Mouse (Mus musculus): ENCODE data around the gene Nrn1.

Nrn1 gene

DNA sequence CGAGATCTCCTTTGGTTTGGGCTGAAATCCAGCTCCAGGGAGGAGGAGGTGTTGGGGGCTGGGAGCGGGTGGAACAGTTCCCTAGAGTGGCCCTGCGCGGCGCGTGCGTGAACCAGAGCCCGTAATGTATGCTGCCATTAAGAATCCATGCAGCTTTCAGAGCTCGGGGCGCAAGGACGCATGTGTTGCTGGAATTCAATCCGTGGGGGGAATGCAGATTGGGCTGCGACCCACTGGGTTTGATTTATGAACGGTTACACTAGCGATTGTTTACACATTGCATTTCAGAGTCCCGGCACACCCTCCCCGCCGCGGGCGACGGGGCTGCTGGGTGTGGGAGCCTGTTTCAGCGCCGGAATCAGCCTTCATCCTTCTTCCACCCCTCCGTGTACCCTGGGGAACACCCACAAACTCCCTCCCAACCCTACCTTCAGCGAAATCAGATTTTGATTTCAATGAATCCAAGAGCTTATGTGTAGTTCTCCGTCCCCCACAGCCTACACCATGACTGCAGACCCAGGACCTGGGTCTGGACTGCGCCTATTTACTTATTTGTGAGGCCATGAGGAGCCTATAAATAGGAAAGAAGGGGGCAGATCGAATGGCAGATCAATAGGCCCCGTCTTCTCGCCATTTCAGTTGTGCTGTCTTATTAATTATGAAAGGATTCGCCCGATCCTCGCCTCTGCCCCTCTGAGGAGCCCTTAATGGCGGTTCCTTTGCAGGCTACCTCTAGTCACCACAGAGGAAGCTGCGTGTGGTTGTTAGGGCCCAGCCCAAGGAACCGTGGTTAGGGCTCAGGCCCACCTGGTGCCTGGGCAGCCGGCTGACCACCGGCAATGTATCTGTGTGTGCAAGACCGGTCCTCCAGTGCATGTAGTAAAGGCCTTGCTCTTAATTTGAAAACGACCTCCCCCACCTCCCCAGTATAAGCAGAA lies 10.1 kb downstream of the Nrn1 start:
- no peak for DNase-seq (ENCODE audit: low spot score in 2 of 2)

DNA sequence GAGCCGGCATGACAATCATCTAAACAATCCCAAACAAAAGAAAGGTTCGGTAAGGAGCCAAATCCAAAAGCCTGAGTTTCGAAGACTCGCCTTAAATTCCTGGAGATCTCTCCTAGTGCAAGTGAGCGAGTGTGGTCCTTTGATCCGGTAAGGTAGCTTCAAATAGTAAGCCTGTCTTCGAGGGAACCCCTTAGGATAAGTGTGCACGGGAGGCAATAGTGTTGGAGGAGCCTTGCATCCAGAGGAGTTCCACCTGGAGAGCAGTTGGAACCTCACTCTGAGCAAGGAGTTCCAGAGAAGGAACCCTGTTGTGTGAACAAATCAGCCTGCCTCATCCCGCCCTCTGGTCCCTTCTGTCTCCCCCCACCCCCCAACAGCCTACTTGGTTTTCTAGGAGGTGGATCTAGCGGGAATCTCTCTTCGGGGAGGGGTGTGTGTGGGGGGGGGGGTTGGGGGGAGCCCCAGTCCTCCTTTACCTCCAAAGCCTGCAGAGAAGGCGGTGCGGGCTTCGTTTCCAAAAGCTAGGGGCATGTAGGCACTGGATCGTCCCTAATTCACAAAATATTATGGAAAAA lies 11.1 kb downstream of the Nrn1 start:
- DNase-seq (ENCODE audit: low spot score in 2 of 2), result no peak

DNA sequence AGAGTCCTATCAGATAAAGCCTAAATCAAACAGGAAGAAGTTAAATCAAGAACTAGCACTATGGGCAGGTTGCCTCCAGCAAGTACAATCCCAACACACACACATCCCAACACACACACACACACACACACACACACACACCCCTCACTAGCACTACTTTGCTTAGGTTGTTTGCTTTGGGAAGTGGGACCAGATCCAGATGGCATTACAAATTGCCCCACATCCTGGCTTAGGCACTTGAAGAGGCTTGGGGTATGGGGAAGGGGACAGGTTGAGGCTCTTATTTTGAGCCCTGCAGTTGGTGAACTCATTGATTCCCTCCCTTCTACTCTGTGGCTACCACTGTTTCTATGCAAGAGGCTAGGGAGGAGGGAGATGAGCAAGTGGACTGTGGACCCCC lies 12.6 kb downstream of the Nrn1 start:
- no peak for DNase-seq (ENCODE audit: low spot score in 2 of 2)

DNA sequence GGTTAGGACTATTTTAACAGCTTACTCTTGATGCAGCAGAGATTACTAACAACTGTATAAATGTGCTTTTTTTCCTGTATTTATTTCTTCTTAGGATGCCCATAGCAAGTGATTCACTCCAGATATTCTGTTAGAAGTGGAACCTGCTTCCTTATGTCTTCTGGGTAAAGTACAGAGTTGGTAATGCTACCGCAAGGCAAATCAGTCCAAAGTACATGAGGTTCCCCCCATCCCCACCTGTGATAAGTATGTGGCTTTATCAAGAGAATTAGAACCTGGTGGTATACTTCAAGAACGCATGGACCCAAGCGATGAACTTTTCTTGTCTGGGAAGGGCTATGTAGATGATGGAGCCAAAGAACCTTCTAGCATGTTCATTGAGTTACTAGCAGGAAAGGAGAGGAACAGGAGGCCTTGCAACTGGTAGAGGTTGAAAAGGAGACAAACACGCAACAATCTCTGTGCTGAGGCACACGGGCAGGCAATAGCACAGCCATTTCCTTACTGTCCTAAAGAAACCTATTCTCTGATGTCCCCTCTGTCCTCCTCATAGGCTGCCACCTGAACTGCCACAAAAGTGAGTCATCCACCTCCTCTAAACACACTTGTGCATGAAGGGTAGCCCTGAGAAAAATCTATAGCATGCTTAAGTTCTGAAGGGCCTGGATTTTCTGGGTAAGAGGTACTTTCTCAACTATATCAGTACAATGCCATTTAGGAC lies 14.5 kb downstream of the Nrn1 start:
- no peak for DNase-seq (ENCODE audit: low spot score in 2 of 2)

DNA sequence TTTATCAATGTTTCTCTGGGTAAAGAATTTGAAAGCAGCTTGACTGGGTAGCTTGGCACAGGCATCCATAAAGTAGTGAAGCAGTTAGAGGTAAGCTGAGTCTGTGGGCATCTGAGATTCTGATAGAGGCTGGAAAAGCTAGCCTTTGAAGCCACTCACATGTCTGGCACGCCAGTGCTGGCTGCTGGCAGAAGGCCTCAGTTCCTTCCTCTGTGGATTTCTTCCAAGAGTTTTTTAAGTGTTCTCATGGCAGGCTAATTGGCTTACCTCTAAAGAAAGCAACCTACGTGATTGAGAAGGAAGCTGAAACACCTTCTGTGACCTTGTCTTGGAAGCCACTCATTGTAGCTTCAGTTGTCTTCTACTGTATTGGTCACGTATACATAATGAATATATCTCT lies 17.6 kb downstream of the Nrn1 start:
- DNase-seq (ENCODE audit: low spot score in 2 of 2), result no peak

DNA sequence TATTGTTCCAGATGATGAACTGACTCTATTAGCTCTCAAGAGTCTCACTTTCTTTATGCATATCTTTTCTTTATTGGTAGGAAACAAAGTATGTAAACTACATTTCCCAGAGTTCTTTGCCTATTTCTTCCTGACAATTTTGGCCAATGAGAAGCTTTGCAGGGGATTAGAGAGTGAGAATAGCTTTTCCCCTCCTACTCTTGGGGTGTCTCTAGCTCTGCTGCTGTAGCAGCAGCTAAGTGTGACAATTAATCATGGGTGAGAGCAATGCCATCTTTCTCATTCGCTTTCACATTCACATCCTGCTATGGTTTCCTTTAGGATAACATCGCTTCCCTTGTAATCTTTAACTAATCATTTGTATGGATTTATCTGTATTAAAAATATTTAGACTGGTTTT lies 18.2 kb downstream of the Nrn1 start:
- DNase-seq (ENCODE audit: low spot score in 2 of 2), result no peak

DNA sequence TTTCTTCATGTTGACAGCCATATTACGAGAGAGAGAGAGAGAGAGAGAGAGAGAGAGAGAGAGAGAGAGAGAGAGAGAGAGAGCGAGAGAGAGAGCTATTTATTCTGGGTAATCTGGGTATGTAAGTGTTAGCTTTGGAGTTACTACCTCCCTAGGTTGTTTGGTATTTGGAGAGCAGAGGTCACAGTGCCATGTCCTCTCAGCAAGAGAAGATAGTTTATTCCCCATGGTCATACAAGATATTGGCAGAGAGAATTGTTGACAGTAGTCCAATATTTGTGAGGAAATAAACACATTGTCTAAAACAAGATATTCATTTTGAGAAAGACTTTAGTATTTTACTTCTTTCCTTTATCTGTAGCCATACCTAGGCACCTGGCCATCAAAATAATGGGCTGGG lies 20.8 kb downstream of the Nrn1 start:
- DNase-seq (ENCODE audit: low spot score in 2 of 2), result no peak

DNA sequence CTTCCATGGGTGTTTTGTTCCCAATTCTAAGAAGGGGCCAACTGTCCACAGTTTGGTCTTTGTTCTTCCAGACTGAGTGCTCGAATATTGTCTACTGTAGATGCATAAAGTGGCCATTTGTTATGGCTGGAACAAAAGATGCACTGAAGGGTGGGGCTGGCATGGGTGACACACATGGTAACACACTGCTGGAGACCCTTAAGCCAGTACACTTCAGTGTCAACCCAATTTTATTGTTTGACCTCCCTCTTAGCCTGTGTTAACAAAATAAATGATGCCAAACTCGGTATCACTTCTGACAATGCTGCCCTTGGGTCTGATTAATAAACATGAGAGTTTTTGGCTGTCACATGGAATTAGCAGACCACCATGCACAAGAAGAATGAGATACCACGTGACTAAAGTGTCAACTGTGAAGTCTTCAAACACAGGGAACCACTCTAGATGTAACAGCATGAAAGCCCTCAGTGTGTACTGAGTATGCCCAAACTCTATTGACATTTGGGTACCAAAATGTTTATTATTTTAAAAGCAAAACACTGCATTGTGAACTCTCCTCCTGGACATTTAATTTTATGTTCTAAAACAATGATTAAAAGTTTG lies 27.7 kb downstream of the Nrn1 start:
- DNase-seq (ENCODE audit: low spot score in 2 of 2), result no peak

DNA sequence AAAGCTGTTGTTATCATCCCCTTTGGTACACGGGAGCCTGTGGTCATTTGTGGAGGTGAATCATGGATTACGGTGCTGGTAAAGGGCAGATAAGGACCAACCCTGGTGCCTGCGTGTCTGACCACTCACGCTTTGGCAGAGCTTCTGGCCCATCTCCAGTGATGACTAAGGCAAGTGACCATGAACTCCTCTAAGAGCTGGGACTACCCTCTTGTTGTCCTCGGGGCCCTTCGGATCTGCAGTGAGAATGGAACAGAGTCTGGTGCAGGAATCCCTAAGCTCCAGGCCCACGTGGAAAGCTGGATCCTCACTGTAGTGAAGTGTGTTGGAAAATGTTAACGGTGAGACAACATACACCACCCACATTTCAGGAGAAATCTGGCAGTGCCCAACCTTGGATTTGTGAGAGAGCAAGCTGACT lies 38.6 kb downstream of the Nrn1 start:
- DNase-seq (ENCODE audit: low spot score in 2 of 2), result no peak

DNA sequence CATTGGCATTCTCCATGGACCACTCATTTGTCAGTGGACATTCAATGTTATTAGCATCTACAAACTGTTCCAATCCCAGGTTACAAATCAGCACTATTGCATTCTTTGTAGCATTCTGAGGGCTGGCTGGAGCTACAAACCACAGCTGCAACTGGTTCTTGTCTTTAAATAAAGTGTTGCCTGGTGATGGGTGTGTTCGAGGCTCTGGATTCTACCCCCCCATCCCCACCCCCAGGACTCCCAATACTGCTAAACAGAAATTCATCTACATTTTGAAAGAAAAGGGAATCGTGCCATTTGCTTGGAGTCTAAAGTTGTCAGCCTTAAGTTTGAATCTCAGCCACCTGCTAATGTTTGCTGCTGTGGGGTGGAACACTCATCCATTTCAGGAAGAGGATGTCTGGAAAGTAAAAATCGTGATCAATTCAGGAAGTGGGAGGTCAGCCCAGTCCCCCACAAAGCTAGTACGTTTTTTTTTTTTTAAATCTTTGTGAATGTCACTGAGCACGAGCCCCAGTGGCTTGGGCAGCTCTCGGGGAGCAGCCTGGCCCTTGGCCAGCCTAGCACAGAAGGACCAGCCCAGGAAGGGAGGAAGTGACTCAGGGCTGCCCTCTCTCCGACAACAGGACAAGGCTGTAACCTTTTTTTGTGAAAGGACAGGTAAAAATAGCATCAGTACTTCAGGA lies 39.3 kb downstream of the Nrn1 start:
- peak in 1 of 2 experiments; percentile 14 for DNase-seq (ENCODE audit: low spot score in 2 of 2)

DNA sequence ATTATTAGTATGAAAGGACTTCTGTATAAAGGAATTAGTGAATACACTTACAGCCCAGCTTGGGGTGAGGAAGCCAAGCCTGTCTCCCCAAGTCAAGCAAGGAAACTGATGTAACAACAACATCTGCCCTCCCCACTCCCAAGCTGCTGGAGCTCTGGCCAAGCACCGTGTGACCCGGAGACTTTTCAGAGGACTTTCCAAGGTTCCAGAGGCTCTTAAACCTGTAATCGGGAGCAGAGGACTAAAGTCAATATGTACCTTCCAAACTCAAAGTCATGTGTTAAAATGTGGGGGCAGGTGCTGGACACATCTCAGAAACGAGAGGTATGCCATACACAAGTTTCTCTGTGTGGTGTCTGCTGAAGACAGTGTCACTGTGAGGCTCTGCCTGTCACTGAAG lies 51.4 kb downstream of the Nrn1 start:
- no peak for DNase-seq (ENCODE audit: low spot score in 2 of 2)

DNA sequence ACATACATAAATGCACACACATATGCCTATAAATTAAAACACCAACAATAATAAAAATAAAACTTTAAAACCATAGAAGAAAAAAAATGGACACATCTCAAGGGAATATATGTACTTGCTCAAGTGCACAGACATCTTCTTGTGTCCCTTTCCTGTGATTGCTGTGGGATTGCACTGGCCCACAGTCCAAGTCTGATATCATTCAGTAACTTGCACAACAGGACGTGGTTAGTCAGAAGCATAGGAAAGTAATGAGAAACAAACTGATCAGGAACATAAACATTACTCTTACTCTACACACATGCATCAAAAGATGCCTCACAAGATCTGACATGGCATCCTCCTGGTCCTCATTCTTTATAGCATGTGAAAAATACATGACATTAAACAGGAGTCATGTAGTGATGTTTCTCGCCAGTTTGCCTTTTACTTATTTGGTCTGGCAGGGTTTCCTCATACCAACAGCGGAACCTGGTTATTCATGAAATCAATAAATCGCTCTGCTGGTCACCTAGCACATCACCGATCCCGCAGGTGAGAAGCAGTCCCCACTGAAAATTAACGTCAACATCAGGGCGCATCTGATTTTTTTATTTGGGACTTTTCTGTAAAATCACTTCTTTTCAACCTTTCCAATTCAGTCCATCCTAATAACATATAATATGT lies 54.1 kb downstream of the Nrn1 start:
- no peak for DNase-seq (ENCODE audit: low spot score in 2 of 2)

DNA sequence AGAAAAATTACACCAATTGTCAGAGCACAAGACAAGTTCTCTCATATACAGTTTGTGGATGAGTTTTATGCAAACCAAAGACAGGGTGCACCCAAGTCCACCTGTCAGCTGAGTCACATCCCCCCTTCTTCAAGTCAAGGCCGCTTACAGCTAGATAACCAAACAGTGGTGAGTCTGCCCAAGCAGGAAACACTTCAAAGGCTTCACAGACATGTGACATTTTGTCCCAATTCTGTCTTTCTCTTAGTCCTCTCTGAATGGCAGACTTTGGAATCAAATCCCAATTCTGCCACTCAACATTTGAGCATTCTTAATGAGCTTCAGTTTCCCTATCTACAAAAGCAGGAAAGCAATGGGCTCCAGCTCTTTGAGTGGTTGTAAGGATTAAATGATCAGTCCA lies 55.6 kb downstream of the Nrn1 start:
- DNase-seq (ENCODE audit: low spot score in 2 of 2), result no peak
